Mouse (Mus musculus) gastrocnemius, postnatal 36 days (tissue): ENCODE measurements around the gene Prpsap2. TPM values are rescaled to one million over a fixed set of nuclear protein-coding genes. Genes with fewer than 3 reads are reported as not detected.

ENCODE experiments used
- DNase-seq, 2 experiments: peaks; one replicate each; pipeline ENCODE4 v3.0.0; 2022
- intact Hi-C: fragments of 180-260 bp; cut with DNase I; formaldehyde crosslinking; loops from one replicate; pipeline ENCODE4 v1.15.1; 2025
- total RNA-seq, 2 experiments: library from RNA; stranded (reverse); gene quantifications; 2 replicates each; pipeline ENCODE4 v1.2.3; 2021

Gene Prpsap2
- total RNA-seq, 2 experiments from 2014 or later = 3.0 to 4.6 TPM

GRCm38 (mm10) chr11:61719387-61719786 lies 42.5 kb downstream of the Prpsap2 start:
- intact Hi-C loops = loop anchor here (5.0 kb wide), 1 partner anchor 302 kb away; no protein-coding TSS in a partner anchor
- DNase-seq = no peak

GRCm38 (mm10) chr11:61717990-61718389 lies 43.9 kb downstream of the Prpsap2 start:
- DNase-seq = no peak
- intact Hi-C loops = loop anchor here (5.0 kb wide), 1 partner anchor 301 kb away; no protein-coding TSS in a partner anchor

GRCm38 (mm10) chr11:61715130-61715529 lies 46.8 kb downstream of the Prpsap2 start:
- intact Hi-C loops = loop anchor here (5.0 kb wide), 1 partner anchor 298 kb away; no protein-coding TSS in a partner anchor
- no peak for DNase-seq

GRCm38 (mm10) chr11:61714346-61715117 lies 47.4 kb downstream of the Prpsap2 start:
- peak; percentile 37 to 63 for DNase-seq

GRCm38 (mm10) chr11:61713157-61713855 lies 48.6 kb downstream of the Prpsap2 start:
- DNase-seq = peak in 1 of 2 experiments; percentile 41
- intact Hi-C loops = no loop called here

More at GRCm38 (mm10) chr11:61714346-61715117, 47.4 kb downstream of the Prpsap2 start:
- intact Hi-C loops = loop anchor here (1.0 to 5.0 kb wide), 2 partner anchors 48 to 297 kb away; no protein-coding TSS in a partner anchor

- intact Hi-C loops = no loop called here
- DNase-seq = no peak
These were observed 53.0 kb downstream of the Prpsap2 start for GRCm38 (mm10) chr11:61708928-61709327.

GRCm38 (mm10) chr11:61706232-61706631 lies 55.7 kb downstream of the Prpsap2 start:
- DNase-seq = no peak
- intact Hi-C loops = no loop called here

GRCm38 (mm10) chr11:61705581-61705980 lies 56.3 kb downstream of the Prpsap2 start:
- intact Hi-C loops = no loop called here

GRCm38 (mm10) chr11:61702494-61702893 lies 59.4 kb downstream of the Prpsap2 start:
- DNase-seq = no peak
- intact Hi-C loops = no loop called here

More at GRCm38 (mm10) chr11:61705581-61705980, 56.3 kb downstream of the Prpsap2 start:
- no peak for DNase-seq

GRCm38 (mm10) chr11:61701696-61702095 lies 60.2 kb downstream of the Prpsap2 start:
- intact Hi-C loops = no loop called here
- no peak for DNase-seq

GRCm38 (mm10) chr11:61699933-61700332 lies 62.0 kb downstream of the Prpsap2 start:
- intact Hi-C loops = no loop called here
- DNase-seq = no peak

- no peak for DNase-seq
- intact Hi-C loops = no loop called here
These were observed 62.4 kb downstream of the Prpsap2 start for GRCm38 (mm10) chr11:61699460-61699859.

GRCm38 (mm10) chr11:61698852-61699251 lies 63.0 kb downstream of the Prpsap2 start:
- DNase-seq = no peak
- intact Hi-C loops = no loop called here

- DNase-seq = no peak
- intact Hi-C loops = no loop called here
These were observed 68.9 kb downstream of the Prpsap2 start for GRCm38 (mm10) chr11:61692996-61693395.

GRCm38 (mm10) chr11:61687595-61687994 lies 74.3 kb downstream of the Prpsap2 start:
- intact Hi-C loops = no loop called here
- DNase-seq = no peak

GRCm38 (mm10) chr11:61686906-61687453 lies 74.9 kb downstream of the Prpsap2 start:
- intact Hi-C loops = no loop called here
- DNase-seq = no peak

GRCm38 (mm10) chr11:61686141-61686540 lies 75.7 kb downstream of the Prpsap2 start:
- intact Hi-C loops = no loop called here
- no peak for DNase-seq

GRCm38 (mm10) chr11:61685119-61685725 lies 76.7 kb downstream of the Prpsap2 start:
- intact Hi-C loops = no loop called here
- no peak for DNase-seq

- DNase-seq = peak in 1 of 2 experiments; percentile 39
- intact Hi-C loops = no loop called here
These were observed 77.8 kb downstream of the Prpsap2 start, which contains the start of gene Fam83g for GRCm38 (mm10) chr11:61683907-61684731. Fam83g (plus strand) TSS chr11:61684091.
